Mouse (Mus musculus): ENCODE data around the gene Syt16. TPM values are rescaled to one million over a fixed set of nuclear protein-coding genes. Genes with fewer than 3 reads are reported as not detected.

The Syt16 gene
- total RNA-seq, 2 experiments from 2014 or later, result not detected

DNA sequence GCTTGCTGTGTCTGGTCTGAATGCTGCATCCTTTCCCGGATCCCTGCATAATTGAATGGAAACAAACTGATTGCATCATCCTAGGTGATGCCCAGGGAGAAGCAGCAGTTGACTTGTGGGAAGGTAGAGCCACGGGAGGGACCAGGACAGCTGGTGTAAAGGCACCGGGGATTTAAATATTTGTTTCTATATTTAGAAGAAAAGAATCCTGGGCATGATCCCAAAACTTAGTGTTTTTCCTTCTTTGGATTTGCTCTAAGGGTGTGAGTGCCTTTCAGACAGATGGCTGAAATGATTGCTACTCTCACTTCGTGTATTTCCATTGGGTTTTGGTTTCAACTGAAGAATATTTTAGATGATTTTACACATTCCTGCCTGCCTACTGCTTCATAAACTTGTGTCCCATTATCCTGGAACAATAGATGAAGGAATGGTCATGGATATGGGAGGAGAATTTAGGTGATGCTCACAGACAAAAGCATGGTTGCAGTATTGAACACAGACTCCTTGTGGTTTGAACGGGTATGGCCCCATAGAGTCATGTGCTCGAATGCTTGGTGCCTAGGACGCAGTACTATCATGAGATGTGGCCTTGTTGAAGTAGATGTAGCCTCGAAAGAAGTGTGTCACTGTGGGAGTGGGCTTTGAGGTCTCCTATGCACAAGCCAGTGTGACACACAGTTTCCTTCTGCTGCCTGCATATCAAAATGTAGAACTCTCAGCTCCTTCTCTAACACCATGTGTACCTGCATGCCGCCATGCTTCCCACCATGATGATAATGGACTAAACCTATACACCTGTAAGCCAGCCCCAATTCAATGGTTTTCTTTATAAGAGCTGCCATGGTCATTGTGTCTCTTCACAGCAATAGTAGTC lies 306.2 kb downstream of the Syt16 start:
- no peak for DNase-seq (ENCODE audit: low spot score)

DNA sequence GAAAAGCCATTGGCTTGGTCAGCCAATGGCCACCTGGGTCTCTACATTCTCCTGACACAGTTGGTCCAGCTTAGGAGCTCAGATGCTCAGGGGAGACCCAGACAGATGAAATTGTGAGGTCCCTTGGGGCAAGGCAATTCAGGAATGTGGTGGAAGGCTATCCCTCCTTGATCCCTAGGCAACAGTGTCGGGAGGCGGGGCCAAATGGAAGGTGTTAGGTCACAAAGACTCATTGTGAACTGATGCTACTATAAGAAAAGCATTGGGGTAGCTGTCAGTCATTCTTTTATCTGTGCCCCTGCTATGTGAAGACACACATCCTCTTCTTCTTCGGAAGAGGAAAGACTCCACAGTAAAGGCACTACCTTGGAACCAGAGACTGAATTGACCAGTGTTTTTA lies 315.1 kb downstream of the Syt16 start:
- DNase-seq (ENCODE audit: low spot score), result no peak

- no peak for DNase-seq (ENCODE audit: low spot score)
These were observed 317.8 kb downstream of the Syt16 start for GRCm38 (mm10) chr12:74315221-74315620.

- DNase-seq (ENCODE audit: low spot score), result no peak
These were observed 319.0 kb downstream of the Syt16 start, which contains the start of gene Gm11042 for GRCm38 (mm10) chr12:74316344-74316973. Gene Gm11042, minus strand, starts transcription at chr12:74316394.

DNA sequence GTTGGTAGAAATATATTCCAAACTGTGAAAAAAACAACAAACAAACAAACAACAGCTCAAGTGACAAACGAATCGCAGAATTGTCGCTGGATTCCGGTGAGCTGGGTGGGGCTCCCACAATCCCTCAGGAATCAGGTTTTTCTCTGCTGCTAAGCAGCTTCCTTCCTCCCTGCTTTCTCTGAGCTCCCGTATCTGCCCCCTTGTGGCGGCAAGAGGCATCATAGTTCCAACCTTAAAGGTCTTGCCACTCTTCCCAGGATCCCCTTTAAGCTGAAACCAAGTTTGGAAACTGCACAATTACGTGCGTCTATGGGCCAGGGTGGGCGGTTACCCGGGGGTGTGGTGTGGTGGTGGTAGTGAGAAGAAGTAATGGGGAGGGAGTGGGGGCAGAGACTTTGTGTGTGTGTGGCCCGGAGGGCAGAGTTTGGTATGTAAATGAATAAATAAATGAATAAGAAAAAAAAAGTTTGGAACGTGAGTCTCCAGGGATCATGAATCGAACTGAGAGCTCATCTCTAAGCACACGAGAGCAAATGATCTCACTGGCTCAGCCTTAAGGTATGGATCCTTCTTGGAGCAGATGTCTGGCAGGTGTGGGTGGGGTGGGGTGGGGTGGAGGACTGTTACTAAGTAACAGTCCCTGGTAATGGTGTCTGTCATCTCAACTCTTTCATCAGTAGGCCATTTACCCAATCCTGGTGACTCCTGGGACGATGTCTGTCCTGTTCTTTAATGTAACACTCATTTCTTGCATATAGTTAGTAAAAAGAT lies 319.7 kb downstream of the Syt16 start:
- peak; percentile 58 for DNase-seq (ENCODE audit: low spot score)

DNA sequence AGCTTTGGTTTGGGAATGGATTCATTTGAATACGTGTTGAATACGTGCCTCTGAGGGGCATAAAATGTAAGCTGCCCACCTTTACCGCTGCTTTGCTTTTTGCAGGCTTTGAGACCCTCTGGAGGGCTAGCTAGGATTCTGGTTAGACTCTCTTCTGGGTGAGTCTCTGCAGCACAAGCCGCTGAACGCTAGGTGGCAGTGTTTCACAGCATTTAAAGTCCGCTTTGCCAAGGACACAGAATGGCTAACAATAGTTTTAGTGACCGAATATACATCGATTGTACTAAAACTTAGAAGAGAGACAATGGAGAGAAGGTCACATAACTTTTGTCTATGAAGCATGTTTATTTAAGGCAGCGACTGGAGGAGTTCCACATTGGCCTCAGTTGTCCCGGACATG lies 322.9 kb downstream of the Syt16 start:
- DNase-seq (ENCODE audit: low spot score), result peak; percentile 43

- DNase-seq (ENCODE audit: low spot score), result no peak
These were observed 324.5 kb downstream of the Syt16 start for GRCm38 (mm10) chr12:74321981-74322380.

Other genes with a start within 250 kb of the Syt16 start
- 10 to 100 TPM; 10.5 to 17.9 TPM for gene Hif1a, start 96.3 kb upstream of the Syt16 start, total RNA-seq (2021)
- gene Gm49321, start 60.0 kb upstream of the Syt16 start, total RNA-seq (2021), result 1 to 10 TPM; 2.1 to 2.2 TPM
- 1 to 10 TPM; 4.7 to 8.5 TPM for gene Snapc1, start 33.2 kb upstream of the Syt16 start, total RNA-seq (2021)